Mouse (Mus musculus): ENCODE data around the gene Dnm3. TPM values are rescaled to one million over a fixed set of nuclear protein-coding genes. Genes with fewer than 3 reads are reported as not detected.

Dnm3 gene
- polyA plus RNA-seq, 1 experiment from 2014 or later: 94.2 TPM

DNA sequence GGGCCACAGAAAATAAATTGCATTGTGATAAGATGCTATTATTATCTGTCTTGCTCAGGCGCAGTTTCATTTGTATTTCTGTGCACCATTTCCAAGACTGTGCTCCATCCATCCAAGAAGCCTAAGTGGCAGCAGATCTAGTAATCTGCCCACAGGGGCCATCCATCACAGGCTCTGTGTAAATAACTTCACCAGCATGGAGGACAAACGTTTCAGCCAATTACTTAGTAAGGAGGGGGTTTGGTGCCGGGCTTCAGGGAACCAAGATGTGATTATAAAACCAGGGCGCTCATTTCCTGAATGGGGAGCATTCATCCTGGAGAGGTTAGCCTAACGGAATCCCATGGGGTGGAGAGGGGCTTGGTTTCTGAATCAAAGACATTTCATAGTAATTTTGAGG lies 222.9 kb downstream of the Dnm3 start:
- no peak overlapping the region for H3K27ac ChIP-seq (ENCODE audit: low read depth, low read length)

DNA sequence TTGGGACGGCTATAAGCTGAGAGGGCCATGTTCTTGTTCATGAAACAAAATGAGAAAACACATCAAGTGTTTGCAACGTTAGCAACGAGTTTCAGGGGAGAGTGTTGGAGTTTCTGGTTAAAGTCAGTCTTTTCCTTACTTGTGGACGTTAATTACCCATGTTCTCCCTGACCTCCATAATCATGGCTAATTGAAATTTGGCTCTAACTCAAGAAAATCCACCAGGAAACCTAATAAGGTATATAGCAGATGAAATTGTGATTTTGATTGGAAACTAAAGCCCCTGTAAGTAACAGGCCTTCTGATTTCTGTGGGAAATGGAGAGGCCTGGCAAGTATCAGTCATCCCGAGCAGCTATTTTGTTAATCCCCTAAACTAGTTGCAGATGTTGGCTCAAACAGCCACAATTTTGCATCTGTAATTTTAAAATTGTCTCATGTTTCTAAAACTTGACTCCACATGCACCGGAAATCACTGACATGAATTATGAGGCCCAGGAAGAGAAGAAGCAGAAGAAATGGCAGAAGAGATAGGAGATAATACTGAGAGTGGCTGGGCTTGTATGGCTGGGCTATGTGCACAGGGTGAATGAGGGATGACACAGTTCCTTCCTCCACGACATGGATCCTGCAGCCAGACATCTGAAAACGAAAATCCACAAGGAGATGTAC lies 223.7 kb downstream of the Dnm3 start:
- Histone ChIP-seq H3K36me3 (ENCODE audit: control insufficient read depth, insufficient read depth, low read length) (no peaks in the 10 kb centered on the region), H3K27me3 (ENCODE audit: control insufficient read depth, insufficient read depth, low read length) (no peaks in the 10 kb centered on the region), H3K4me1 (ENCODE audit: control insufficient read depth, insufficient read depth, low read length) (peaks cover 5% of the 10 kb centered on the region; the same call in 1 of the 2 replicates), H3K4me2 (ENCODE audit: low read depth, low read length) (no peak overlapping the region), H3K9ac (replicated peaks; ENCODE audit: low read depth, low read length) (no peak overlapping the region), H3K27ac (ENCODE audit: low read depth, low read length) (no peak overlapping the region), H3K4me3 (ENCODE audit: low read depth, low read length) (no peak overlapping the region), H3K9me3 (ENCODE audit: control insufficient read depth, low read length) (no peaks in the 10 kb centered on the region)
- WGBS: 78% methylated on average over 8 of the region's 8 CpGs
- ATAC-seq (ENCODE audit: low read depth): no peak

More for the DNA sequence above, 222.9 kb downstream of the Dnm3 start:
- 22% methylated on average over 5 of the region's 5 CpGs for WGBS
- Histone ChIP-seq H3K9me3 (ENCODE audit: control insufficient read depth, low read length) (no peaks in the 10 kb centered on the region), H3K4me3 (ENCODE audit: low read depth, low read length) (no peak overlapping the region), H3K27me3 (ENCODE audit: control insufficient read depth, insufficient read depth, low read length) (no peaks in the 10 kb centered on the region), H3K4me1 (ENCODE audit: control insufficient read depth, insufficient read depth, low read length) (peaks cover 5% of the 10 kb centered on the region; the same call in 1 of the 2 replicates), H3K4me2 (ENCODE audit: low read depth, low read length) (no peak overlapping the region), H3K36me3 (ENCODE audit: control insufficient read depth, insufficient read depth, low read length) (no peaks in the 10 kb centered on the region), H3K9ac (replicated peaks; ENCODE audit: low read depth, low read length) (no peak overlapping the region)
- ATAC-seq (ENCODE audit: low read depth): peak; percentile 84

DNA sequence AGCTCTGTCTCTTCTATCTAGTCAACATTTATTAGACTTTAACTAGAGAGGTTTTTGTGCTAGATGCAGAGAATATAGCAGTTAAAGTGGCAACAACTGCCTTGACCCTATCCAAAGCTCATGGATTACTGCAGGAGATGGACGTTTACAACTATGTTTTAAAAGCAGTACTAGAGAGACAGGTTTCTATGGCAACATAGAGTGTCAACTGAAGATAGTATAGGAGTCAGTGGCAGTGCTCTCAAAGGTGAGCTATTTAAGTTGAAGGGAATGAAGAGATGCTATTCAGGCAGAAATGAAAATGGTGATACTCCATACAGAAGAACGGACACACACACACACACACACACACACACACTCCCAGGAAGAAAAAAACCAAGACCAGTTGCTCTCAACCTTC lies 225.0 kb downstream of the Dnm3 start:
- Histone ChIP-seq H3K27me3 (ENCODE audit: control insufficient read depth, insufficient read depth, low read length) (no peaks in the 10 kb centered on the region), H3K4me2 (ENCODE audit: low read depth, low read length) (no peak overlapping the region), H3K9ac (replicated peaks; ENCODE audit: low read depth, low read length) (no peak overlapping the region), H3K4me1 (ENCODE audit: control insufficient read depth, insufficient read depth, low read length) (peaks cover 5% of the 10 kb centered on the region; the same call in 1 of the 2 replicates), H3K27ac (ENCODE audit: low read depth, low read length) (no peak overlapping the region), H3K36me3 (ENCODE audit: control insufficient read depth, insufficient read depth, low read length) (no peaks in the 10 kb centered on the region), H3K9me3 (ENCODE audit: control insufficient read depth, low read length) (no peaks in the 10 kb centered on the region), H3K4me3 (ENCODE audit: low read depth, low read length) (no peak overlapping the region)
- ATAC-seq (ENCODE audit: low read depth): no peak
- WGBS: 68% methylated on average over 2 of the region's 2 CpGs

- ATAC-seq (ENCODE audit: low read depth): no peak
- H3K9ac ChIP-seq (replicated peaks; ENCODE audit: low read depth, low read length): no peak overlapping the region
- H3K27me3 ChIP-seq (ENCODE audit: control insufficient read depth, insufficient read depth, low read length): no peaks in the 10 kb centered on the region
- no peak overlapping the region for H3K4me3 ChIP-seq (ENCODE audit: low read depth, low read length)
- no peaks in the 10 kb centered on the region for H3K4me1 ChIP-seq (ENCODE audit: control insufficient read depth, insufficient read depth, low read length)
- H3K27ac ChIP-seq (ENCODE audit: low read depth, low read length): no peak overlapping the region
- H3K4me2 ChIP-seq (ENCODE audit: low read depth, low read length): no peak overlapping the region
- H3K9me3 ChIP-seq (ENCODE audit: control insufficient read depth, low read length): no peaks in the 10 kb centered on the region
- H3K36me3 ChIP-seq (ENCODE audit: control insufficient read depth, insufficient read depth, low read length): no peaks in the 10 kb centered on the region
- WGBS: 89% methylated on average over 5 of the region's 5 CpGs
Observed at GRCm38 (mm10) chr1:162247216-162247615, 230.6 kb downstream of the Dnm3 start.

DNA sequence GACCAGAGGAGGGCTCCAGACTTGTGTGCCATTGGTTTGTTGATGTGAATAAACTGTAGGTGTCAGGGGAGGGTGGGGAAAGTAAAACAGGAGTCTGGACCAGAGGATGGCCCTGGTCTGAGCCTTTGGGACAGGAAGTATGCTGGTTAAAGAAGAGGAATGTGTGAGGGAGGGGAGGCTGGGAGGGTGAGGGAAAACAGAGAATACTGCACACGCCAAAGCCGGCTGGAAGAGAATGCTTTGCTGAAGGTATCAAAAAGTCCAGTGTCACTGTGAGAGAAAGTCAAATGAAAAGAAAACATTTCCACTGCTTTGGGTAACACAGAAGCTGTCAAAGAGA lies 234.2 kb downstream of the Dnm3 start:
- no peak for ATAC-seq (ENCODE audit: low read depth)

DNA sequence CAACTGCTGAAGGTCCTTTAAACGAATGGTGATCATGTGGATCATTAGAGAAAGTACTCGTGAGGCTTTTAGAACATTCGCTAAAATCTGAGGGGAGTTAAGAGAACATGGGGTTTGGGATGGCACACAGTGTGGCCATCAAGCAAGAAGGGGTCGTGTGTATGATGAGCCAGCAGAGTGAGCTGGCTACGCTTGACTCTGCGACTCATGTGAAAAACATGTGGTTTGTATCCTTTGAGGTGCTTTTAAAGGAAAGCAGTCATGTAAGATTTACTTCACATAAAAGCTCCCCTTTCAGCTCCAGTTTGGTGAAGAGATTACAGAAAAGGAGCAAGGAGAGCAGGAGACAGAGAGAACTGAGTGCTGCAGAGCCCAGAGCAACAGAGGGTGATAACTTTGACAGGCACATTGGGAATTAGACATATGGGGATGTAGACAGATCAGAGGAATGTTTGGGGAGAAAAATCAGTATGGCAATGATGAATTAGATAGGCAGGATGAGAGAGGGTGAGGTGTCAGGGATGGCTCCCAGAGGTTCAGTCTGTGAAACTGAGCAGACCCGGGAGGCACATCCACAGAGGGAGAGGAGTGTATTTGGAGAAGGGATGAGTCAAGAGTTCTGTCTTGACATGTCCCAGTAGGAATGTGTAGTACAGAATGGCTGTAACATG lies 234.7 kb downstream of the Dnm3 start:
- no peak for ATAC-seq (ENCODE audit: low read depth)
- no peak overlapping the region for H3K4me3 ChIP-seq (ENCODE audit: low read depth, low read length)
- WGBS: 73% methylated on average over 7 of the region's 7 CpGs

More for the DNA sequence above, 234.2 kb downstream of the Dnm3 start:
- H3K4me2 ChIP-seq (ENCODE audit: low read depth, low read length): no peak overlapping the region
- no peaks in the 10 kb centered on the region for H3K27me3 ChIP-seq (ENCODE audit: control insufficient read depth, insufficient read depth, low read length)
- no peaks in the 10 kb centered on the region for H3K4me1 ChIP-seq (ENCODE audit: control insufficient read depth, insufficient read depth, low read length)
- H3K4me3 ChIP-seq (ENCODE audit: low read depth, low read length): no peak overlapping the region
- H3K36me3 ChIP-seq (ENCODE audit: control insufficient read depth, insufficient read depth, low read length): no peaks in the 10 kb centered on the region
- no peaks in the 10 kb centered on the region for H3K9me3 ChIP-seq (ENCODE audit: control insufficient read depth, low read length)
- no peak overlapping the region for H3K9ac ChIP-seq (replicated peaks; ENCODE audit: low read depth, low read length)
- no peak overlapping the region for H3K27ac ChIP-seq (ENCODE audit: low read depth, low read length)
- 65% methylated on average over 2 of the region's 2 CpGs for WGBS

GRCm38 (mm10) chr1:162240720-162241119 lies 237.1 kb downstream of the Dnm3 start:
- Histone ChIP-seq H3K27ac (ENCODE audit: low read depth, low read length) (no peak overlapping the region), H3K9ac (replicated peaks; ENCODE audit: low read depth, low read length) (no peak overlapping the region), H3K9me3 (ENCODE audit: control insufficient read depth, low read length) (no peaks in the 10 kb centered on the region), H3K36me3 (ENCODE audit: control insufficient read depth, insufficient read depth, low read length) (no peaks in the 10 kb centered on the region), H3K4me1 (ENCODE audit: control insufficient read depth, insufficient read depth, low read length) (no peaks in the 10 kb centered on the region), H3K27me3 (ENCODE audit: control insufficient read depth, insufficient read depth, low read length) (no peaks in the 10 kb centered on the region), H3K4me2 (ENCODE audit: low read depth, low read length) (no peak overlapping the region), H3K4me3 (ENCODE audit: low read depth, low read length) (no peak overlapping the region)
- WGBS: 84% methylated on average over 4 of the region's 4 CpGs
- ATAC-seq (ENCODE audit: low read depth): no peak

More for the DNA sequence above, 234.7 kb downstream of the Dnm3 start:
- no peaks in the 10 kb centered on the region for H3K27me3 ChIP-seq (ENCODE audit: control insufficient read depth, insufficient read depth, low read length)
- no peak overlapping the region for H3K27ac ChIP-seq (ENCODE audit: low read depth, low read length)
- no peaks in the 10 kb centered on the region for H3K9me3 ChIP-seq (ENCODE audit: control insufficient read depth, low read length)
- H3K4me1 ChIP-seq (ENCODE audit: control insufficient read depth, insufficient read depth, low read length): no peaks in the 10 kb centered on the region
- no peak overlapping the region for H3K9ac ChIP-seq (replicated peaks; ENCODE audit: low read depth, low read length)
- H3K4me2 ChIP-seq (ENCODE audit: low read depth, low read length): no peak overlapping the region
- no peaks in the 10 kb centered on the region for H3K36me3 ChIP-seq (ENCODE audit: control insufficient read depth, insufficient read depth, low read length)

- Histone ChIP-seq H3K9ac (replicated peaks; ENCODE audit: low read depth, low read length) (no peak overlapping the region), H3K27me3 (ENCODE audit: control insufficient read depth, insufficient read depth, low read length) (no peaks in the 10 kb centered on the region), H3K4me2 (ENCODE audit: low read depth, low read length) (no peak overlapping the region), H3K4me1 (ENCODE audit: control insufficient read depth, insufficient read depth, low read length) (no peaks in the 10 kb centered on the region), H3K36me3 (ENCODE audit: control insufficient read depth, insufficient read depth, low read length) (no peaks in the 10 kb centered on the region), H3K4me3 (ENCODE audit: low read depth, low read length) (no peak overlapping the region), H3K9me3 (ENCODE audit: control insufficient read depth, low read length) (no peaks in the 10 kb centered on the region), H3K27ac (ENCODE audit: low read depth, low read length) (no peak overlapping the region)
- no peak for ATAC-seq (ENCODE audit: low read depth)
- WGBS: 70% methylated on average over 3 of the region's 3 CpGs
Observed at GRCm38 (mm10) chr1:162238646-162239045, 239.2 kb downstream of the Dnm3 start.

DNA sequence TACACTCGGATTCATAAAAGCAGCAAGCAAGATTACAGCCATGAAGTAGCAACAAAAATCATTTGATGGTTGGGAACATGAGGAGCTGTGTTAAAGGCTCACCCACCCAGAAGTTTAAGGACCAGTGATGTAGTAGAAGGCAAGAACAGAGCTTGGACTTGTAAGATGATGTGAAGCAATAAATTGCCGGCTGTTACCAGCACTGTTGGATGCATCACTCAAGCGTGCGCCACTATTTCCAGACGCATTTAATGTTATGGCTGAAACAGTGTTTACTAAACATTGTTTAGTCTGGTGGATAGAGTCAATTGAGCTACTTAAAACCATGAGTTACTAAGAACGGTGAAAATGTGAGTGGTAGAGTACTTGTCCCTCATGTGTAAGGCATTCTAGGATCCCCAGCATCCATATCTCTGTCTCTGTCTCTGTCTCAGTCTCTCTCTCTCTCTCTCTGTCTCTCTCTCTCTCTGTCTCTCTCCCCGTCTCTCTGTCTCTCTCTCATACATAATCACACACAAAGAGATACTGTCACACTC lies 241.1 kb downstream of the Dnm3 start:
- ATAC-seq (ENCODE audit: low read depth): no peak
- Histone ChIP-seq H3K9me3 (ENCODE audit: control insufficient read depth, low read length) (no peaks in the 10 kb centered on the region), H3K9ac (replicated peaks; ENCODE audit: low read depth, low read length) (no peak overlapping the region), H3K36me3 (ENCODE audit: control insufficient read depth, insufficient read depth, low read length) (no peaks in the 10 kb centered on the region), H3K27me3 (ENCODE audit: control insufficient read depth, insufficient read depth, low read length) (no peaks in the 10 kb centered on the region), H3K4me1 (ENCODE audit: control insufficient read depth, insufficient read depth, low read length) (no peaks in the 10 kb centered on the region), H3K27ac (ENCODE audit: low read depth, low read length) (no peak overlapping the region), H3K4me2 (ENCODE audit: low read depth, low read length) (no peak overlapping the region), H3K4me3 (ENCODE audit: low read depth, low read length) (no peak overlapping the region)
- 75% methylated on average over 7 of the region's 7 CpGs for WGBS
